Mouse (Mus musculus) stomach, postnatal 0 days (tissue): Measurements from ENCODE around the gene Dlg5. TPM values are rescaled to one million over a fixed set of nuclear protein-coding genes. Genes with fewer than 3 reads are reported as not detected.

ENCODE experiments used
- ATAC-seq: fragments of 200-750 bp; cut with Nextera tagmentation; 2 replicates; pipeline ENCODE4 v1.8.0; 2017; ENCODE audit not compliant: low FRiP score, low TSS enrichment
- DNase-seq: peaks from one replicate; pipeline ENCODE4 v3.0.0-alpha.2; 2016; ENCODE audit warnings: low spot score
- H3K27ac ChIP-seq: fragments of 300-500 bp; sonication (generic); replicated peaks from 2 replicates; pipeline ENCODE4 v1.5.1; 2014; ENCODE audit warnings: mild to moderate bottlenecking, control low read depth
- H3K27me3 ChIP-seq: fragments of 300-500 bp; sonication (generic); 2 replicates; pipeline ENCODE4 v1.6.1; 2014; ENCODE audit warnings: low read length; ENCODE audit not compliant: control insufficient read depth, insufficient read depth
- H3K36me3 ChIP-seq: fragments of 300-500 bp; sonication (generic); 2 replicates; pipeline ENCODE4 v1.6.1; 2014; ENCODE audit warnings: low read length, mixed read lengths; ENCODE audit not compliant: control insufficient read depth, insufficient read depth
- H3K4me1 ChIP-seq: fragments of 300-500 bp; sonication (generic); replicated peaks from 2 replicates; pipeline ENCODE4 v1.6.1; 2014; ENCODE audit warnings: antibody characterized with exemption; ENCODE audit not compliant: control insufficient read depth, insufficient read depth
- H3K4me2 ChIP-seq: fragments of 300-500 bp; sonication (generic); replicated peaks from 2 replicates; pipeline ENCODE4 v1.6.1; 2014; ENCODE audit warnings: low read depth, mild to moderate bottlenecking, control low read depth, moderate library complexity
- H3K4me3 ChIP-seq: fragments of 300-500 bp; sonication (generic); 2 replicates; pipeline ENCODE4 v1.5.1; 2014; ENCODE audit warnings: low read depth, low read length, control low read depth
- H3K9ac ChIP-seq: fragments of 300-500 bp; sonication (generic); 2 replicates; pipeline ENCODE4 v1.6.1; 2014; ENCODE audit warnings: mild to moderate bottlenecking, low read length, control low read depth, mixed read lengths
- H3K9me3 ChIP-seq: fragments of 300-500 bp; sonication (generic); 2 replicates; pipeline ENCODE4 v1.6.1; 2016; ENCODE audit warnings: low read length; ENCODE audit not compliant: control insufficient read depth
- CTCF ChIP-seq: IDR thresholded peaks from 2 replicates; pipeline ENCODE4 v1.5.1; 2016; ENCODE audit warnings: antibody characterized with exemption, low read depth, mild to moderate bottlenecking, moderate library complexity
- EP300 ChIP-seq: optimal IDR thresholded peaks from 2 replicates; pipeline ENCODE3; 2016; ENCODE audit warnings: antibody characterized with exemption
- WGBS: fragments of 180-500 bp; shearing (Covaris S2); extraction: QIAGEN DNeasy Blood & Tissue Kit; methylation state at CpG from one replicate; pipeline ENCODE4 v1.1.7; 2014; 5-methylcytosine and 5-hydroxymethylcytosine counted together
- polyA plus RNA-seq: library from polyadenylated mRNA; unstranded; fragments of >200 nt; fragmentation: Nextera tagmentation; extraction: Ambion mirVana; gene quantifications from 2 replicates; pipeline ENCODE4 v1.2.1, GENCODE M21; 2015

Dlg5 gene
- polyA plus RNA-seq, 1 experiment from 2014 or later, result 3.8 TPM

GRCm38 (mm10) chr14:24260391-24260790 lies 14.7 kb upstream of the Dlg5 start:
- H3K4me3 ChIP-seq, result no peak overlapping the region
- H3K9ac ChIP-seq, result no peak overlapping the region
- 53% methylated on average over 4 of the region's 4 CpGs for WGBS
- H3K4me2 ChIP-seq, result no peak overlapping the region
- no peaks in the 10 kb centered on the region for H3K4me1 ChIP-seq
- no peak for ATAC-seq
- H3K9me3 ChIP-seq, result no peaks in the 10 kb centered on the region
- TF ChIP-seq CTCF (no peak), EP300 (no peak)
- no peaks in the 10 kb centered on the region for H3K36me3 ChIP-seq
- H3K27ac ChIP-seq, result no peak overlapping the region
- no peaks in the 10 kb centered on the region for H3K27me3 ChIP-seq
- DNase-seq, result no peak

GRCm38 (mm10) chr14:24255956-24256355 lies 10.2 kb upstream of the Dlg5 start:
- Histone ChIP-seq H3K4me1 (peaks cover 4% of the 10 kb centered on the region; the same call in 1 of the 2 replicates), H3K27me3 (no peaks in the 10 kb centered on the region), H3K9ac (no peak overlapping the region), H3K27ac (no peak overlapping the region), H3K4me2 (no peak overlapping the region), H3K4me3 (no peak overlapping the region), H3K36me3 (no peaks in the 10 kb centered on the region), H3K9me3 (no peaks in the 10 kb centered on the region)
- no peak for DNase-seq
- 55% methylated on average over 2 of the region's 2 CpGs for WGBS
- no peak for ATAC-seq
- TF ChIP-seq EP300 (no peak), CTCF (no peak)

- TF ChIP-seq CTCF, result no peak
- no peak for TF ChIP-seq EP300
- DNase-seq (peak; percentile 26), ATAC-seq (peak; percentile 88)
- Histone ChIP-seq H3K9ac (no peak overlapping the region), H3K4me2 (no peak overlapping the region), H3K27me3 (no peaks in the 10 kb centered on the region), H3K27ac (peak overlapping the region; percentile 56), H3K36me3 (no peaks in the 10 kb centered on the region), H3K4me3 (no peak overlapping the region), H3K9me3 (no peaks in the 10 kb centered on the region), H3K4me1 (peaks cover 4% of the 10 kb centered on the region; the same call in 1 of the 2 replicates)
- WGBS, result 9% methylated on average over 8 of the region's 8 CpGs
Measured at GRCm38 (mm10) chr14:24253611-24254202, 8.0 kb upstream of the Dlg5 start.

GRCm38 (mm10) chr14:24251326-24251725 lies 5.6 kb upstream of the Dlg5 start:
- Histone ChIP-seq H3K27ac (no peak overlapping the region), H3K9me3 (no peaks in the 10 kb centered on the region), H3K4me3 (no peak overlapping the region), H3K27me3 (no peaks in the 10 kb centered on the region), H3K36me3 (no peaks in the 10 kb centered on the region), H3K4me1 (peaks cover 4% of the 10 kb centered on the region; the same call in 1 of the 2 replicates), H3K9ac (no peak overlapping the region), H3K4me2 (no peak overlapping the region)
- no peak for ATAC-seq
- DNase-seq, result no peak
- TF ChIP-seq EP300, result no peak
- no peak for TF ChIP-seq CTCF
- 83% methylated on average over 1 of the region's 1 CpGs for WGBS

GRCm38 (mm10) chr14:24249926-24250325 lies 4.2 kb upstream of the Dlg5 start:
- Histone ChIP-seq H3K4me1 (peaks cover 7% of the 10 kb centered on the region; the same call in 1 of the 2 replicates), H3K4me2 (no peak overlapping the region), H3K9ac (no peak overlapping the region), H3K27ac (no peak overlapping the region), H3K27me3 (no peaks in the 10 kb centered on the region), H3K36me3 (no peaks in the 10 kb centered on the region), H3K4me3 (no peak overlapping the region), H3K9me3 (no peaks in the 10 kb centered on the region)
- ATAC-seq (no peak), DNase-seq (no peak)
- 47% methylated on average over 2 of the region's 2 CpGs for WGBS
- no peak for TF ChIP-seq EP300
- TF ChIP-seq CTCF, result no peak

GRCm38 (mm10) chr14:24244330-24245176 lies 1.2 kb downstream of the Dlg5 start:
- DNase-seq, result peak; percentile 63
- peak overlapping the region; percentile 90 for H3K9ac ChIP-seq
- no peaks in the 10 kb centered on the region for H3K9me3 ChIP-seq
- H3K27ac ChIP-seq, result peak overlapping the region; percentile 94
- TF ChIP-seq EP300 (no peak), CTCF (no peak)
- no peaks in the 10 kb centered on the region for H3K36me3 ChIP-seq
- peaks cover 3% of the 10 kb centered on the region; the same call in 1 of the 2 replicates for H3K4me1 ChIP-seq
- under 1% methylated on average over 40 of the region's 40 CpGs for WGBS
- ATAC-seq, result peak; percentile 76; the same call in 1 of the 2 replicates
- no peaks in the 10 kb centered on the region for H3K27me3 ChIP-seq
- H3K4me3 ChIP-seq, result peak overlapping the region; percentile 82
- peak overlapping the region; percentile 98 for H3K4me2 ChIP-seq
